Mouse (Mus musculus): ENCODE measurements around the gene Ttc12. TPM values are rescaled to one million over a fixed set of nuclear protein-coding genes. Genes with fewer than 3 reads are reported as not detected.

Gene Ttc12
- polyA plus RNA-seq, 1 experiment from 2014 or later: 1.9 TPM

DNA sequence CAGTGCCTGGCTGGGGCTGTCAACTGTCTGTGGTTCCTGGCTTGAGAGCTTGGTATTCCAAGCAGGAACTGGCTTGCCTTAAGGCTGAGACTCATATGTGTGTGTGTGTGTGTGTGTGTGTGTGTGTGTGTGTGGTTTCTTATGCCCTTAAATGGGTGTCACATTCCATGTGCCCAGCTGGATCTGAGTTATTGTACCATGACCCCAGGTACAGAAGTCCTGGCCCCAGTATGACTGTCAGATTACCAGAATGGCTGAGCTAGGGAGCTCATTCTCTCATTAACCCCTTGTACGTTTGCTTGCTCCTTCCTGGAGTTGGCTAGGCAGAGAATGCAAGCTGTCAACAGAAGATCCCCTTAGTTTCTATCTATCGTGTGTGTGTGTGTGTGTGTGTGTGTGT, 28.3 kb upstream of the Ttc12 start:
- WGBS: 80% methylated on average over 2 of the region's 2 CpGs
- no peak overlapping the region for H3K4me3 ChIP-seq (replicated peaks)
- no peaks in the 10 kb centered on the region for H3K4me1 ChIP-seq (replicated peaks)
- H3K4me2 ChIP-seq (replicated peaks): no peak overlapping the region
- H3K9me3 ChIP-seq: no peaks in the 10 kb centered on the region
- peaks cover 85% of the 10 kb centered on the region for H3K36me3 ChIP-seq
- no peak overlapping the region for H3K27ac ChIP-seq
- ATAC-seq: no peak
- no peak overlapping the region for H3K9ac ChIP-seq (replicated peaks)
- no peaks in the 10 kb centered on the region for H3K27me3 ChIP-seq

GRCm38 (mm10) chr9:49510666-49511065, 24.6 kb upstream of the Ttc12 start:
- Histone ChIP-seq H3K4me3 (replicated peaks) (no peak overlapping the region), H3K9me3 (no peaks in the 10 kb centered on the region), H3K36me3 (peaks cover 88% of the 10 kb centered on the region), H3K4me1 (replicated peaks) (no peaks in the 10 kb centered on the region), H3K9ac (replicated peaks) (no peak overlapping the region), H3K27ac (no peak overlapping the region), H3K27me3 (no peaks in the 10 kb centered on the region), H3K4me2 (replicated peaks) (no peak overlapping the region)
- 98% methylated on average over 4 of the region's 4 CpGs for WGBS
- no peak for ATAC-seq

- peaks cover 88% of the 10 kb centered on the region for H3K36me3 ChIP-seq
Measured at GRCm38 (mm10) chr9:49509628-49510027, 23.6 kb upstream of the Ttc12 start.

GRCm38 (mm10) chr9:49509094-49509493, 23.1 kb upstream of the Ttc12 start:
- H3K27ac ChIP-seq: no peak overlapping the region
- no peak for ATAC-seq
- no peak overlapping the region for H3K4me2 ChIP-seq (replicated peaks)
- no peak overlapping the region for H3K4me3 ChIP-seq (replicated peaks)
- no peak overlapping the region for H3K9ac ChIP-seq (replicated peaks)
- 93% methylated on average over 3 of the region's 3 CpGs for WGBS
- H3K36me3 ChIP-seq: peaks cover 88% of the 10 kb centered on the region
- no peaks in the 10 kb centered on the region for H3K27me3 ChIP-seq
- H3K4me1 ChIP-seq (replicated peaks): 0 out of 2 replicates have a peak, but pooled peaks cover 3% of the 10 kb centered on the region
- no peaks in the 10 kb centered on the region for H3K9me3 ChIP-seq

More at GRCm38 (mm10) chr9:49509628-49510027, 23.6 kb upstream of the Ttc12 start:
- Histone ChIP-seq H3K27ac (no peak overlapping the region), H3K4me1 (replicated peaks) (0 out of 2 replicates have a peak, but pooled peaks cover 3% of the 10 kb centered on the region), H3K9ac (replicated peaks) (no peak overlapping the region), H3K9me3 (no peaks in the 10 kb centered on the region), H3K4me2 (replicated peaks) (no peak overlapping the region), H3K4me3 (replicated peaks) (no peak overlapping the region), H3K27me3 (no peaks in the 10 kb centered on the region)
- ATAC-seq: no peak
- WGBS: 94% methylated on average over 8 of the region's 8 CpGs

DNA sequence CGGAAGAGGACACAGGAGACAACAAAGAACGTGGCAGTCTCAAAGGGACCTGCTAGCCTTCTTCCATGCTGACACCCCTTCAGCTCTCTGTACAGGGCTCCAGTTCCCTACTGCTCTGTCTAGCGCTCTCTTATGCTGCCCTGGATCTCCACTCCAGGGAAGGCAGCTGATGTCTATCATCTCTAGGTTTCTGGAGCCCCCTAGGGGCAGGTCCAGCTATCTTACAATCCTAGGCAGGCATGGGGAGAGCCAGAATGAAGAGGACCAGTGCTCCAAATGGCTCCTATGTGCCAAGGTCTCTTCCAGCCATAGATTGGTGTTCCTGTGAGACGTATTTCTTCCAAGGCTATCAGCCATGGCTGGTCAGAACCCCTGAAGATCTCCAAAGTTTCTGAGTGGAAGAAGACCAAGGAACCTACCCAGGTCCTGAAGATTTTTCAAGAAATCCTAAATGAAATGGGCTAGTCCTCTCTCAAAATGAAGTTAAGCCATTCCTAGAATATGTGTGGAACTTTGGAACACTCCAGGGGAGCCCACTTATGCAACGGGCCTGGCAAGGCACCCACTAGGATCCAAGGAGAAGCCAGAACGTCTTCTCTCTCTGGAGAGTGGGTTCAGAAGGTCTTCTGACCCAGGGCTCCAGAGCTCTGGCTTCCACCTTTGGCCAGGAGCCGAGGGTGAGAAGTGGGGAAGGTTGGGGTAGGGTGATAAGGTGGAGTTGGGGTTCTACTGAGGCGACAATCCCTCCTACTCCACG, 22.0 kb upstream of the Ttc12 start:
- H3K9me3 ChIP-seq: no peaks in the 10 kb centered on the region
- H3K9ac ChIP-seq (replicated peaks): no peak overlapping the region
- ATAC-seq: no peak
- H3K27me3 ChIP-seq: no peaks in the 10 kb centered on the region
- WGBS: 89% methylated on average over 9 of the region's 9 CpGs
- H3K36me3 ChIP-seq: peaks cover 86% of the 10 kb centered on the region
- no peak overlapping the region for H3K4me2 ChIP-seq (replicated peaks)
- 0 out of 2 replicates have a peak, but pooled peaks cover 3% of the 10 kb centered on the region for H3K4me1 ChIP-seq (replicated peaks)
- no peak overlapping the region for H3K27ac ChIP-seq
- no peak overlapping the region for H3K4me3 ChIP-seq (replicated peaks)

- peaks cover 59% of the 10 kb centered on the region for H3K36me3 ChIP-seq
- H3K4me3 ChIP-seq (replicated peaks): no peak overlapping the region
- 65% methylated on average over 5 of the region's 5 CpGs for whole genome bisulfite sequencing
- no peak overlapping the region for H3K9ac ChIP-seq (replicated peaks)
- no peak overlapping the region for H3K4me2 ChIP-seq (replicated peaks)
- H3K27ac ChIP-seq: no peak overlapping the region
- no peak for ATAC-seq
- 0 out of 2 replicates have a peak, but pooled peaks cover 3% of the 10 kb centered on the region for H3K4me1 ChIP-seq (replicated peaks)
- H3K27me3 ChIP-seq: no peaks in the 10 kb centered on the region
- no peaks in the 10 kb centered on the region for H3K9me3 ChIP-seq
Measured at GRCm38 (mm10) chr9:49504658-49505057, 18.6 kb upstream of the Ttc12 start.

DNA sequence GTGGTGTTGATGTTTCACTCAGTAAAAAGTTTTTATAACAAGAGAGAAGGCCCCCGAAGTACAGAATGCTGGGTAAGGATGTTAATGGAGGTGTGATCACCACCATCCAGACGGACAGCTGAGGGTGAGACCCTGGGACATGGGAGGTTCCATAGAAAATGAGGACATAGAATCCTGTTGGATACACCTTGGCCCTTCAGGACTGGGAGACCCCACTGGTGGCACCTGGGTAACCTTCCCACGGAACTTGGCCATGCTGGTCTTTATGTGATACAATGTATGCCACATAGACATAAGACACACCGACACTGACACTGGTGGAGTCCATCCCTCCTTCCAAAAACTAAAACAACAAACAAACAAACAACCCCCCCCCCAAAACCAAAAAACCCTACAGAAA, 16.2 kb upstream of the Ttc12 start:
- Histone ChIP-seq H3K9ac (replicated peaks) (no peak overlapping the region), H3K27me3 (no peaks in the 10 kb centered on the region), H3K4me1 (replicated peaks) (0 out of 2 replicates have a peak, but pooled peaks cover 3% of the 10 kb centered on the region), H3K27ac (no peak overlapping the region), H3K36me3 (peaks cover 37% of the 10 kb centered on the region), H3K4me2 (replicated peaks) (no peak overlapping the region), H3K4me3 (replicated peaks) (no peak overlapping the region), H3K9me3 (no peaks in the 10 kb centered on the region)
- 91% methylated on average over 4 of the region's 4 CpGs for WGBS
- no peak for ATAC-seq

DNA sequence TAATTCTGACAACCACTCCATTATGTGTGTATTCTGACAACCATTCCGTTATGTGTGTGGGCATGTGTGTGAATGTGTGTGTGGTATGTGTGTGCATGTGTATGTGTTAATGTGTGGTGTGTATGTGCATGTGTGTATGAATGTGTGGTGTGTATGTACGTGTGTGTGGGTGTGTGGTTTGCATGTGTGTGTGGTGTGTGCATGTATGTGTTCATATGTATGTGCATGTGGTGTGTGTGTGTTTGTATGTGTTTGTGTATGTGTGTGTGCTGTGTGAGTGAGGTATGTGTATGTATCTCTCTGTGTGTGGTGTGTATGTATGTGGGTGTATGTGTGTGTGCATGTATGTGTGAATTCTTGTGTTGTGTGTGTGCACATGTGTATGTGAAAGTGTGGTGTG, 13.9 kb upstream of the Ttc12 start:
- Histone ChIP-seq H3K4me2 (replicated peaks) (no peak overlapping the region), H3K27ac (no peak overlapping the region), H3K9me3 (no peaks in the 10 kb centered on the region), H3K27me3 (no peaks in the 10 kb centered on the region), H3K9ac (replicated peaks) (no peak overlapping the region), H3K36me3 (peaks cover 14% of the 10 kb centered on the region), H3K4me3 (replicated peaks) (no peak overlapping the region), H3K4me1 (replicated peaks) (no peaks in the 10 kb centered on the region)
- 93% methylated on average over 2 of the region's 2 CpGs for WGBS
- ATAC-seq: no peak

- no peaks in the 10 kb centered on the region for H3K36me3 ChIP-seq
- no peak overlapping the region for H3K4me3 ChIP-seq (replicated peaks)
- no peaks in the 10 kb centered on the region for H3K27me3 ChIP-seq
- H3K4me1 ChIP-seq (replicated peaks): peaks cover 10% of the 10 kb centered on the region
- peak overlapping the region; percentile 14; the same call in 1 of the 2 replicates for H3K4me2 ChIP-seq (replicated peaks)
- ATAC-seq: peak; percentile 82; the same call in 1 of the 2 replicates
- no peaks in the 10 kb centered on the region for H3K9me3 ChIP-seq
- H3K9ac ChIP-seq (replicated peaks): no peak overlapping the region; the same call in 1 of the 2 replicates
- H3K27ac ChIP-seq: no peak overlapping the region
- 1% methylated on average over 4 of the region's 4 CpGs for WGBS
Measured at GRCm38 (mm10) chr9:49493979-49494649, 8.1 kb upstream of the Ttc12 start.

GRCm38 (mm10) chr9:49490609-49491008, 4.6 kb upstream of the Ttc12 start:
- no peak for ATAC-seq
- 82% methylated on average over 4 of the region's 4 CpGs for WGBS
- H3K36me3 ChIP-seq: no peaks in the 10 kb centered on the region
- H3K27me3 ChIP-seq: 0 out of 2 replicates have a peak, but pooled peaks cover 3% of the 10 kb centered on the region
- H3K9ac ChIP-seq (replicated peaks): no peak overlapping the region
- H3K4me3 ChIP-seq (replicated peaks): no peak overlapping the region
- H3K4me1 ChIP-seq (replicated peaks): peaks cover 19% of the 10 kb centered on the region
- H3K4me2 ChIP-seq (replicated peaks): no peak overlapping the region
- H3K27ac ChIP-seq: no peak overlapping the region
- no peaks in the 10 kb centered on the region for H3K9me3 ChIP-seq

GRCm38 (mm10) chr9:49488912-49489895, 3.2 kb upstream of the Ttc12 start:
- peak overlapping the region; percentile 42 for H3K4me2 ChIP-seq (replicated peaks)
- peaks cover 18% of the 10 kb centered on the region for H3K4me1 ChIP-seq (replicated peaks)
- H3K9me3 ChIP-seq: no peaks in the 10 kb centered on the region
- H3K9ac ChIP-seq (replicated peaks): 0 out of 2 replicates have a peak overlapping the region, but pooled peaks have one; percentile 12
- H3K27me3 ChIP-seq: peaks cover 8% of the 10 kb centered on the region; the same call in 1 of the 2 replicates
- H3K27ac ChIP-seq: no peak overlapping the region
- 39% methylated on average over 16 of the region's 16 CpGs for WGBS
- no peaks in the 10 kb centered on the region for H3K36me3 ChIP-seq
- H3K4me3 ChIP-seq (replicated peaks): no peak overlapping the region
- ATAC-seq: peak; percentile 44
